In the genomic region with DNA sequence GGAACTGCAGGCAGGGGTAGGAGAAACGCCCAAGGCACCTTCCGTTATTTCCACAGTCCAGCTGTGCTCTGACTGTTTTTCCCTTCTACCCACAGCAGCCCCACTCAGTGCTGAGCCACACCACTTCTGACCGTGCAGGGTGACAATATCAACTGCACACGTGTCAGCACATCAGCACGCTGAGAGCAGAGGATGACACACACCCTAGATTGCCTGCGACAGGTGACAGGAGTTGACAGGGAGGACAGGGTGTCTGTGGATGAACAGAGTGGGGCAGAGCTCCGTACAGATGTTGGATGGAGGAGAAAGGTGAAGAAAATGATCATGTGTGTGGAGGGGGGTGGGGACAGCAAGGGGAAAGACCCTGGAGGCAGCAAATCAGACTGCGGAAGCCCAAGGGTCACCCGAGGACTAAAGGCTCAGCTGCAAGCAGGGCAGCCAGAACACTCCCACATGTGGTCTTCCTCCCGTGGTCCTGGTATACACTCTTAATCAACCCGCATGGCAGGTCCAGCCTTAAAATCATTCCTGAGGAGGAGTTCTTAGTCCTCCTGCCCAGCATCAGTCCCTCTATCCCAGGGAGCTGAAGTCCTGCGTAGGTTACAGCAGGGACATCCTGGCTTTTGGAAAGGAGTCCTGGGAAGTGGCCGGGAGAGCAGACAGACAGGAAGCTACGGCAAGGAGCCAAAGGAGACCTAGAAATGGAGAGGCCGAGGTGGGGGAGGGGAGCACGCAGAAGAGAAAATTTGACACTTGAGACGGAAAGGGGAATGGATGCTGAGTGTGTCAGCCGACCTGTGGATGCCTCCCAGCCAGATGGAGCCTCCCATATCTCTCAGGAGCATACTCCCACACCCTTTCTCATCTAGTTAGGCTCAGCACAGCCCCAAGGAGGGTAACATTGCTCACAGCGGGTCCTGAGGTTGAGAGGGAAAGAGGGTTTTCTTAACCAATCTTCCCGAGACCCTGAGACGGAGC, we compare ENCODE assay signal across 15 mouse cellular contexts.
DNase-seq lines count a peak whose midpoint lies in the region; ATAC-seq and TF ChIP-seq lines count a peak whose summit lies in the region.
"Had no signal": no experiment of that assay in that cellular context is flagged by ENCODE, and none has a peak within 500 bp of the region (broad histone marks: within the 10 kb centered on the region; RNA-seq: fewer than 3 reads in every experiment).

No protein-coding gene starts in this region.

- ATAC-seq in forebrain, embryonic 14.5 days = no peak
- peak; percentile 25 for ATAC-seq in kidney, postnatal 0 days (replicated peaks; ENCODE audit: low FRiP score, low read depth)
- ATAC-seq in neural tube, embryonic 15.5 days (ENCODE audit: low FRiP score) = no peak
- ATAC-seq: inflammation-experienced regulatory T-cells, adult 6 months; Patski had no signal

- no peak overlapping the region for H3K4me3 ChIP-seq in forebrain, embryonic 10.5 days
- H3K4me3 ChIP-seq in forebrain, embryonic 14.5 days (ENCODE audit: low read depth, low read length) = no peak overlapping the region
- no peak overlapping the region for H3K4me3 ChIP-seq in kidney, postnatal 0 days (replicated peaks; ENCODE audit: low read depth, low read length)
- H3K4me3 ChIP-seq in neural tube, embryonic 15.5 days (replicated peaks) = no peak overlapping the region
- H3K4me3 ChIP-seq in myocyte = no peak overlapping the region
- H3K4me3 ChIP-seq: liver, embryonic 13.5 days; stomach, embryonic 15.5 days had no signal

- no peak overlapping the region for H3K4me2 ChIP-seq in forebrain, embryonic 14.5 days (ENCODE audit: low read length)
- 0 out of 2 replicates have a peak overlapping the region, but pooled peaks have one; percentile 13 for H3K4me2 ChIP-seq in kidney, postnatal 0 days (ENCODE audit: low read length)
- H3K4me2 ChIP-seq in neural tube, embryonic 15.5 days = no peak overlapping the region
- peak overlapping the region; percentile 32 for H3K4me2 ChIP-seq in myocyte (ENCODE audit: low read depth)
- H3K4me2 ChIP-seq: liver, embryonic 13.5 days; stomach, embryonic 15.5 days had no signal

- peaks cover 24% of the 10 kb centered on the region for H3K4me1 ChIP-seq in forebrain, embryonic 10.5 days
- H3K4me1 ChIP-seq in forebrain, embryonic 14.5 days (ENCODE audit: control insufficient read depth, insufficient read depth, low read length) = no peaks in the 10 kb centered on the region
- H3K4me1 ChIP-seq in kidney, postnatal 0 days (replicated peaks; ENCODE audit: insufficient read depth, low read length) = peaks cover 8% of the 10 kb centered on the region; the same call in 1 of the 2 replicates
- no peaks in the 10 kb centered on the region for H3K4me1 ChIP-seq in neural tube, embryonic 15.5 days
- H3K4me1 ChIP-seq: liver, embryonic 13.5 days; stomach, embryonic 15.5 days had no signal

- H3K27ac ChIP-seq in forebrain, embryonic 10.5 days = peak overlapping the region; percentile 73
- H3K27ac ChIP-seq in forebrain, embryonic 14.5 days (ENCODE audit: low read depth, low read length) = no peak overlapping the region
- H3K27ac ChIP-seq in kidney, postnatal 0 days = no peak overlapping the region
- no peak overlapping the region for H3K27ac ChIP-seq in neural tube, embryonic 15.5 days (replicated peaks)
- H3K27ac ChIP-seq: liver, embryonic 13.5 days; stomach, embryonic 15.5 days had no signal

- H3K36me3 ChIP-seq in forebrain, embryonic 10.5 days (replicated peaks) = no peaks in the 10 kb centered on the region
- H3K36me3 ChIP-seq in forebrain, embryonic 14.5 days (ENCODE audit: control insufficient read depth, insufficient read depth, low read length) = no peaks in the 10 kb centered on the region
- H3K36me3 ChIP-seq in kidney, postnatal 0 days (ENCODE audit: insufficient read depth, low read length) = no peaks in the 10 kb centered on the region
- no peaks in the 10 kb centered on the region for H3K36me3 ChIP-seq in neural tube, embryonic 15.5 days
- no peaks in the 10 kb centered on the region for H3K36me3 ChIP-seq in myocyte (ENCODE audit: control insufficient read depth, insufficient read depth)
- H3K36me3 ChIP-seq: liver, embryonic 13.5 days; stomach, embryonic 15.5 days had no signal

- TF ChIP-seq POLR2A in myocyte (IDR thresholded peaks at IDR 0.05; ENCODE audit: insufficient read length, low read depth) = no peak

- no peaks in the 10 kb centered on the region for H3K27me3 ChIP-seq in forebrain, embryonic 10.5 days (ENCODE audit: poor library complexity, severe bottlenecking)
- no peaks in the 10 kb centered on the region for H3K27me3 ChIP-seq in forebrain, embryonic 14.5 days (replicated peaks; ENCODE audit: control insufficient read depth, insufficient read depth, low read length)
- H3K27me3 ChIP-seq in kidney, postnatal 0 days (ENCODE audit: insufficient read depth, low read length) = no peaks in the 10 kb centered on the region
- no peaks in the 10 kb centered on the region for H3K27me3 ChIP-seq in neural tube, embryonic 15.5 days (replicated peaks)
- H3K27me3 ChIP-seq in myocyte (ENCODE audit: control insufficient read depth, insufficient read depth, insufficient read length) = no peaks in the 10 kb centered on the region
- H3K27me3 ChIP-seq: liver, embryonic 13.5 days; Patski; stomach, embryonic 15.5 days had no signal

- TF ChIP-seq CTCF in kidney, postnatal 0 days (IDR thresholded peaks at IDR 0.05; ENCODE audit: low read depth) = no peak

- no peak overlapping the region for H3ac ChIP-seq in myocyte (ENCODE audit: control insufficient read depth, insufficient read length)

- H3K9me3 ChIP-seq in forebrain, embryonic 10.5 days = no peaks in the 10 kb centered on the region
- H3K9me3 ChIP-seq in forebrain, embryonic 14.5 days (replicated peaks; ENCODE audit: control insufficient read depth, low read length) = no peaks in the 10 kb centered on the region
- no peaks in the 10 kb centered on the region for H3K9me3 ChIP-seq in kidney, postnatal 0 days (replicated peaks; ENCODE audit: low read length)
- no peaks in the 10 kb centered on the region for H3K9me3 ChIP-seq in neural tube, embryonic 15.5 days (replicated peaks)
- H3K9me3 ChIP-seq: liver, embryonic 13.5 days; stomach, embryonic 15.5 days had no signal

- 67% methylated on average over 21 of the region's 21 CpGs for WGBS in forebrain, embryonic 10.5 days
- 78% methylated on average over 21 of the region's 21 CpGs for WGBS in forebrain, embryonic 14.5 days
- WGBS in kidney, postnatal 0 days = 24% methylated on average over 21 of the region's 21 CpGs
- 77% methylated on average over 21 of the region's 21 CpGs for WGBS in neural tube, embryonic 15.5 days

- no peak overlapping the region for H3K9ac ChIP-seq in forebrain, embryonic 14.5 days (ENCODE audit: low read length)
- no peak overlapping the region for H3K9ac ChIP-seq in kidney, postnatal 0 days (ENCODE audit: low read depth, low read length)
- H3K9ac ChIP-seq in neural tube, embryonic 15.5 days (replicated peaks) = no peak overlapping the region
- H3K9ac ChIP-seq: liver, embryonic 13.5 days; stomach, embryonic 15.5 days had no signal

- DNase-seq in forebrain, embryonic 10.5 days (ENCODE audit: extremely low spot score, low spot score) = peak; percentile 25
- DNase-seq in forebrain, embryonic 14.5 days (ENCODE audit: low spot score) = no peak
- peak; percentile 61 for DNase-seq in kidney, postnatal 0 days (ENCODE audit: low spot score)
- no peak for DNase-seq in kidney, adult 8-10 months
- DNase-seq in neural tube, embryonic 10.5 days (ENCODE audit: extremely low spot score, low spot score) = peak; percentile 44
- no peak for DNase-seq in retina, postnatal 1 day
- DNase-seq: cerebellum, postnatal 36 days; liver, embryonic 13.5 days; right cerebral cortex, postnatal 4 days; thymus, postnatal 36 days had no signal

- no peaks in the 10 kb centered on the region for H3K79me2 ChIP-seq in myocyte (ENCODE audit: control insufficient read depth, insufficient read depth)

TF ChIP-seq in myocyte, 11 proteins besides CTCF, POLR2A, EP300 and RAD21:
- TF ChIP-seq USF1 (IDR thresholded peaks at IDR 0.05; ENCODE audit: low read depth) (no peak), MYOD1 (IDR thresholded peaks at IDR 0.05; ENCODE audit: control insufficient read depth in 1 of 3, insufficient read length in 2 of 3, low read depth in 2 of 3) (peak in 2 of 3 experiments; percentile 73 to 78)

Comparison
In these comparisons a context has a peak if more than half of its experiments do, and no peak if none do; other contexts are left out.
1. DNase-seq: peak in forebrain, embryonic 10.5 days (single experiment), kidney, postnatal 0 days (single experiment) and neural tube, embryonic 10.5 days (single experiment); none in forebrain, embryonic 14.5 days (single experiment), kidney, adult 8-10 months (0 of 2) and retina, postnatal 1 day (single experiment).
2. H3K4me2 ChIP-seq: peak in kidney, postnatal 0 days (single experiment) and myocyte (single experiment); none in forebrain, embryonic 14.5 days (single experiment) and neural tube, embryonic 15.5 days (single experiment).